Mouse (Mus musculus): ENCODE results near the gene Mob2.

Mob2 gene

GRCm38 (mm10) chr7:142020827-142021226 is 40.0 kb downstream of the Mob2 start:
- peak; percentile 49 to 56 for DNase-seq

GRCm38 (mm10) chr7:142019699-142020098 is 41.2 kb downstream of the Mob2 start:
- DNase-seq, result peak; percentile 34 to 46

- DNase-seq, result peak; percentile 49 to 65
These were observed 44.3 kb downstream of the Mob2 start for GRCm38 (mm10) chr7:142016562-142016961.

DNA sequence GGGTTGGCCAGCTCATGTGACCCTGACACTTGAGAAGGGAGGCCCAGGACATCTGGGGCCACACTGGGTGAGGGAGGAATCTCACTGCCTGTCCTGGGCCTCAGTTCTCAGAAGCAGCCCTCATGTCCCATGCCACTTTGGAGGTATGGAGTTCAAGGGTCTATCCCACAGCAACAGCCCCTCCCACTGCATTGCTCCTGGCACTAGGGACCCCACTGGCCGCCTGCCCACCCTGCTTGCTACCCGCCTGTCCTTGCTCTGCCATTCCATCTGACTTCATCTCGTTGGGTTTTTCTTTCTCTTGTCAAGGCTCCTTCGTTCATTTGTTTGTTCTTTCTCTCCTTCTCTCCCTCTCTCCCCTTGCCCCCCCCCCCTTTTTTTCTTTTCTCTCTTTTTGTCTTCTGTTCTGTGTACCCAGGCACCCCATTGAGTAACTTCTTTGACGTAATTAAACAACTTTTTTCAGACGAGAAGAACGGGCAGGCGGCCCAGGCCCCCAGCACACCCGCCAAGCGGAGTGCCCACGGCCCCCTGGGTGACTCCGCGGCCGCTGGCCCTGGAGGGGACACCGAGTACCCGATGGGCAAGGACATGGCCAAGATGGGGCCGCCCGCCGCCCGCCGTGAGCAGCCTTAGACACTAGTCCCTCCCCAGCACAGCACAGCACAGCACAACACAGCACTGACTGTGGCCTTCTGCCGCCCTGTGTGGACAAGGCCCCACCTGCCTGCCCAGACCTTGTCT is 59.1 kb downstream of the Mob2 start:
- peak in 1 of 2 experiments; percentile 12 for DNase-seq

GRCm38 (mm10) chr7:142000661-142001060 is 60.2 kb downstream of the Mob2 start:
- DNase-seq, result no peak

GRCm38 (mm10) chr7:141994121-141994520 is 66.7 kb downstream of the Mob2 start:
- no peak for DNase-seq

DNA sequence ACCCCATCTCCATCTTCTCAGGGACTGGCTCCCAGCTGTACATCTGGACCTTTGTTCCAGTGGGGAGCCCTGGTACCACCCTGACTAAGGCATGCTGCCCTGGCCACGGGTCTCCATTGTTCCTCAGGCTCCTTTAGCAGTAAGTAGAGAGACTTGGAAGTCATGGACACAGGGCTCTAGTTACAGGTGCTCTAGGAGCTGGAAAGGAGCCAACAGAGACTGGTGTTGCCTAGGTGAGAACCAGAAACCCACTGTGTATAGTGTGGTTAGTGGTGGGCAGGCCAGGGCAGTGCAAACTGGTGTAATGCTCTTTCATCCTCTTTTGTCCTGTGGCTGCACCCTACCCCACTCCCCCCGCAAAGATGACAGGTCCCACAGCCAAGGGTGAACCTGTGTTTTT is 69.7 kb downstream of the Mob2 start:
- peak in 1 of 2 experiments; percentile 24 for DNase-seq

DNA sequence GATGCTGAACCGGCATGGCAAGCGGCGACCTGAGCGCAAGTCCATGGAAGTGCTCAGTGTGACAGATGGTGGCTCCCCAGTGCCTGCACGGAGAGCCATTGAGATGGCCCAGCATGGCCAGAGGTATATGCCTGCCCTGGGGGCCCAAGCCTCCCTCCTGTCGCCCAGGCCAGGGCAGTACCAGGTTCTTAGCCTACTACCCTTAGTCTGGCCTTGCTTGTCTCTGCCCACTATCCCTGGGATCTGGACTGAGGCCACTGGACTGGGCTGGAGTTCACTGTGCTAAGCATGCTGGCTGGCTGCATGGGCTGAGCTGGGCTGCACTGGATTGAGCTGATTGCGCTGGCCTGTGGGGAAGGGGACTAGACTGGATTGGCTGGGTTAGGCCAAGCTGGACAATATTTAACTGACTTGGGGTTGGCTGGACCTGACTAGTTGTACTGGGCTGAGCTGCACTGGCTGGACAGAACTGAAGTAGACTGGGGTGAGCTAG is 72.5 kb downstream of the Mob2 start:
- no peak for DNase-seq

DNA sequence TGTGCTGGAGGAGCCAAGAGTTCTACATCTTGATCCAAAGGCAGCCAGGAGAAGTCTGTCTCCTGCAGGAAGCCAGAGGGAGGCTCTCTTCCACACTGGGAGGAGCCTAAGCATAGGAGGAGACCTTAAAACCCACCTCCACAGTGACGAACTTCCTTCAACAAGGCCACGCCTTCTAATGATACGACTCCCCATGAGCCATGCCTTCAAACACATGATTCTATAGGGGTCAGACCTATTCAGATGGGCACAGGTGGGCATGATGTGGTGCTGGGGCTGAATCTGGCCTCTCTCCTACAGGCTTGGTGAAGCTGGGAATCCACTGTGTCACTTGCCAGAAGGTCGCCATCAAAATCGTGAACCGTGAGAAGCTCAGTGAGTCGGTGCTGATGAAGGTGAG is 79.6 kb downstream of the Mob2 start:
- DNase-seq, result no peak

- DNase-seq, result no peak
These were observed 81.6 kb downstream of the Mob2 start for GRCm38 (mm10) chr7:141979247-141979646.

DNA sequence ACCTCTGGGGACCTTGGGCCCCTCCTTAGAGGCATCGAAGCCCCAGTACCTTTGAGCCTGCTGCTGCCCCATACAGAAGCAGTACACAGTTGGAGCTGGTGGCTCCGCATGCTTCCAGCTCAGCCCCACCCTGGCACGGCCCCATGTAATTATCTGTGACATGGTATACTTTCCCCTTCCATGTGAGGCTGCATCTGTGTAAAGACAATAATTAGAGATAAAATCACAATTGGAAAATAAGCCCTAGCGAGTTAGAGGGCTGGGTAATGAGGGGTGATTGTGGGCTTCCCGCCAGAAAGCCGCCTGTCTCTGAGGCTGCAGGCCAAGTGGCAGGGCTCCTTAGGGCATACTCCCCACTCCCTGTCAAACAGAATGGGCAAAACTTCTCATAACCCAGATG is 82.9 kb downstream of the Mob2 start:
- DNase-seq, result no peak

GRCm38 (mm10) chr7:141972831-141973619 is 87.8 kb downstream of the Mob2 start:
- DNase-seq, result no peak

DNA sequence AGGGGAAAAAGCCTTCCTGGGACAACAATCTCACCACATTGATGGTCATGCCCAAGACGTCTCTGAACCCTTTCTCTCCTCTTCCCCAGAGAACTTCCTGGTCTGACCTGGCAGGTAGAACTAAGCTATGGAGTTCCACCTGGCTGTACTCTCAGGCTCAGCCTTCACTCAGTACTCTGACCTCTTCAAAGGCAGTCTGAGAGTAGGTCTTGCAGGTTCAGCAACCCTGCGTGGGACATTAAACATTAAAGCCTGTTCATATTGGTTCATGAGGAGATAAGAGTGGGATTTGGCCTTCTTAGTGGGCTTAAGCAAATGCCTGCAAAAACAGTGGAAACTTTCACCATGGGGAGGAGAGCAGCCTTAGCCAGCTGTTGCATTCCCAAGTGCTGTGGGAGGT is 94.6 kb downstream of the Mob2 start:
- DNase-seq, result no peak

DNA sequence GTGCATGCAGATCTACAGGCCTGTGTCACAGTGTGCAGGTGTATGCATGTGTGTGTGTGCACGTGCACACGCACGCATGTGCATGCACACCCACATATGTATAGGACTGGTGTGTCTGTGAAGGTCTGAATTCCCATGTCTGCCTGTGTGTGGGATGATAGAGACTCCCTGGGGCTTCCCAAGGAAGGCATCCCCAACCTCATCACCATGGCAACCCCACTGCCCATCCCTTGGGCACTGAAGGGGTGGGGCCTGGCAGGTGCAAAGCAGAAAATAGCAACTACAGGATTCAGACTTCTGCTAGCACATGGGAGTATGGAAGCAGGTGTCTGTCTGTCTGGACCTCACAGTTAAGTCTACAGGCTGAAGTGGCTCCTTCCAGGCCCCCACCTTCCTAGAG is 98.3 kb downstream of the Mob2 start:
- no peak for DNase-seq

GRCm38 (mm10) chr7:141961491-141961890 is 99.4 kb downstream of the Mob2 start:
- no peak for DNase-seq

DNA sequence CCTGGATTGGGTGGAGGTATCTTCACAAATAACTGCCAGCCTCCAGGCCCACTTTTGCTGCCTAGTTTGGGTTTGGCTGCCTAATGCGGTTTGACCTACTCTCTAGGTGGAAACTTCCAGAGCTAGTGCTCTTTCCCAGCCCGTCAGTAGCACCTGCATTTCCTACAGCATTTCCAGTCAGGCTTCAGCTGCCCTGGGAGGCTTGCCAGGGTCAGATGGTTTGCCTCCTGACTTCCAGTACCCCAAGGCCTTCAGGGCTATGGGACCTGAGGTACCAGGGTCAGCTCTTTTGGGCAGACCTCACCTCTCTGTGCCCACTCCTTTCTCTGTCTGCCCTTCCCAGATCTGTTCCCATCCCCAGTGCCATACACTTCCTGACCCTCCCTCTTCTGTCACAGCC is 99.9 kb downstream of the Mob2 start:
- DNase-seq, result no peak

GRCm38 (mm10) chr7:141959133-141959532 is 101.7 kb downstream of the Mob2 start:
- no peak for DNase-seq

Measured in lung, adult 18-20 months (tissue).